In the genomic region with DNA sequence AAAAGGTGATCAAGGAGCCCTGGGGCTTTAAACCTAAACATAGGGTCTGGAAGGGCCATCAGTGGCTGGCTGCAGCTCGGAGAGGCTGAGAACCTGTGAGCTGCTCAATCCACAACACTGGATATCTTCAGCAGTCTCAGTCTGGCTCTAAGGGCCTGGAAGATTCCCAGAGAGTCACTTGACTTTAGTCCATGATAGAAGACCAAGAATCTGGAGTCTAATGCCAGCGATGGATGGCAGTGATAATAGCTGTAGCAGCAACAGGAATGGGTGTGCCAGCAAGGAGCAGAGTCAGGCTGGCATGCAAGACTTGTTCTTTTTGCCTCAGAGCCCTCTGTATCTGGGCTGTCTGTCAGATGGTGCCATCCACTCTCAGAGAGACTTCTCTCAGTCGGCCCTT, we compare ENCODE assay signal across 22 mouse cellular contexts.
"Had no signal": no experiment of that assay in that cellular context is flagged by ENCODE, and none has a peak within 500 bp of the region (broad histone marks: within the 10 kb centered on the region; RNA-seq: fewer than 3 reads in every experiment).

No protein-coding gene starts in this region.

- H3K27ac ChIP-seq: heart, embryonic 10.5 days; hindbrain, embryonic 10.5 days; hindbrain, embryonic 12.5 days; hindbrain, embryonic 14.5 days; intestine, embryonic 15.5 days; limb, embryonic 12.5 days; liver, embryonic 12.5 days had no signal

- H3K9ac ChIP-seq: heart, embryonic 12.5 days; hindbrain, embryonic 12.5 days; hindbrain, embryonic 14.5 days; intestine, embryonic 15.5 days; limb, embryonic 12.5 days; liver, embryonic 12.5 days had no signal

- DNase-seq: gastrocnemius, postnatal 14 days; gastrocnemius, postnatal 36 days; heart, postnatal 10 days; heart, postnatal 4 days; kidney, adult 18-20 months; kidney, adult 8-10 months; kidney, postnatal 10 days; kidney, postnatal 36 days; layer of hippocampus, adult 9-11 months; layer of hippocampus, postnatal 36 days; left cerebral cortex, postnatal 4 days had no signal

- H3K9me3 ChIP-seq: heart, embryonic 10.5 days; heart, embryonic 12.5 days; hindbrain, embryonic 10.5 days; hindbrain, embryonic 12.5 days; intestine, embryonic 15.5 days; limb, embryonic 12.5 days; liver, embryonic 12.5 days had no signal

- H3K4me3 ChIP-seq: heart, embryonic 10.5 days; heart, embryonic 12.5 days; hindbrain, embryonic 10.5 days; hindbrain, embryonic 12.5 days; intestine, embryonic 15.5 days; limb, embryonic 12.5 days; liver, embryonic 12.5 days had no signal

- H3K4me1 ChIP-seq: hindbrain, embryonic 12.5 days; liver, embryonic 12.5 days had no signal

- H3K4me2 ChIP-seq: heart, embryonic 12.5 days; hindbrain, embryonic 12.5 days; hindbrain, embryonic 14.5 days; intestine, embryonic 15.5 days; limb, embryonic 12.5 days; liver, embryonic 12.5 days had no signal

- ATAC-seq: hindbrain, embryonic 16.5 days; inflammation-experienced regulatory T-cells, adult 6 months; intestine, embryonic 15.5 days; intestine, postnatal 0 days; liver, embryonic 12.5 days had no signal

- H3K27me3 ChIP-seq: heart, embryonic 12.5 days; hindbrain, embryonic 12.5 days; intestine, embryonic 15.5 days; limb, embryonic 12.5 days; liver, embryonic 12.5 days had no signal
